Mouse (Mus musculus) brain, embryonic 14.5 days (tissue): Measurements from ENCODE around the gene Prickle4.

ENCODE experiments used
- CTCF ChIP-seq: fragments of 200-500 bp; IDR thresholded peaks from 2 replicates; pipeline ENCODE4 v1.5.1; 2012; ENCODE audit warnings: inconsistent platforms, mild to moderate bottlenecking, moderate library complexity, borderline replicate concordance; ENCODE audit not compliant: insufficient read depth, insufficient read length; ENCODE audit errors: extremely low read depth
- POLR2A ChIP-seq: fragments of 200-500 bp; IDR thresholded peaks from 2 replicates; pipeline ENCODE4 v1.6.1; 2012; ENCODE audit warnings: mild to moderate bottlenecking, inconsistent platforms, borderline replicate concordance; ENCODE audit not compliant: poor library complexity, insufficient read depth, insufficient read length, severe bottlenecking; ENCODE audit errors: extremely low read depth

DNA sequence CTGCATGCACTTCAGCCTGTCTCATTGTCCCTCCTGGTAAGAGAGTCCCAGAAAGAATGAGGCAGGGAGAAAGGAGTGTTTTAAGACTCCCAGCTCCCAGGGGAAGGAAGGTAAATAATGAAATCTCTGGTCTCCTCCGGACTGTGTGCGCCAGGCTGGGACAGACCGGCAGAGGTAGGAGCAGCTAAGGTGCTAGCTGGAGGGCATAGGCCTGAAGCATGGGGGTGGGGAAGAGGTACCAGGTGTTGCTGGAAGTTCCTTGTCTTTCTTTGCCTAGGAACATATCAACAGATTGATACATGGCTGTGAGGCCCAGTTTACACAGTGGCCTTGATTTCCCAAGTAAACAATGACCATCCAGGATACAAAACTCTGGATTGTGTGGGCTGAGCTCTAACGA is 14.4 kb upstream of the Prickle4 start:
- TF ChIP-seq CTCF (no peak), POLR2A (no peak)
